Mouse (Mus musculus) hindbrain, embryonic 11.5 days (tissue): ENCODE data around the gene Ncapd2. TPM values are rescaled to one million over a fixed set of nuclear protein-coding genes. Genes with fewer than 3 reads are reported as not detected.

Source experiments
- ATAC-seq: fragments of 200-750 bp; cut with Nextera tagmentation; 2 replicates; pipeline ENCODE4 v1.8.0; 2017; ENCODE audit warnings: mild to moderate bottlenecking, moderate TSS enrichment, moderate library complexity; ENCODE audit not compliant: low FRiP score
- DNase-seq: peaks from one replicate; pipeline ENCODE4 v3.0.0-alpha.2; 2015; ENCODE audit warnings: low spot score
- H3K27ac ChIP-seq: fragments of 300-500 bp; sonication (generic); 2 replicates; pipeline ENCODE4 v1.5.1; 2014; ENCODE audit warnings: mild to moderate bottlenecking, low read depth, low read length
- H3K27me3 ChIP-seq: fragments of 300-500 bp; sonication (generic); 2 replicates; pipeline ENCODE4 v1.6.1; 2014; ENCODE audit warnings: mild to moderate bottlenecking, low read length, moderate library complexity, mixed read lengths; ENCODE audit not compliant: control insufficient read depth, insufficient read depth
- H3K36me3 ChIP-seq: fragments of 300-500 bp; sonication (generic); 2 replicates; pipeline ENCODE4 v1.6.1; 2014; ENCODE audit warnings: mild to moderate bottlenecking, low read length, moderate library complexity, mixed read lengths; ENCODE audit not compliant: control insufficient read depth, insufficient read depth
- H3K4me1 ChIP-seq: fragments of 300-500 bp; sonication (generic); replicated peaks from 2 replicates; pipeline ENCODE4 v1.6.1; 2014; ENCODE audit warnings: low read length, mixed read lengths; ENCODE audit not compliant: control insufficient read depth, insufficient read depth
- H3K4me2 ChIP-seq: fragments of 300-500 bp; sonication (generic); replicated peaks from 2 replicates; pipeline ENCODE4 v1.6.1; 2014; ENCODE audit warnings: mild to moderate bottlenecking, low read depth, low read length
- H3K4me3 ChIP-seq: fragments of 300-500 bp; sonication (generic); 2 replicates; pipeline ENCODE4 v1.5.1; 2014; ENCODE audit warnings: low read depth, low read length
- H3K9ac ChIP-seq: fragments of 300-500 bp; sonication (generic); 2 replicates; pipeline ENCODE4 v1.6.1; 2014; ENCODE audit warnings: low read depth, low read length
- H3K9me3 ChIP-seq: fragments of 300-500 bp; sonication (generic); 2 replicates; pipeline ENCODE4 v1.6.1; 2016; ENCODE audit warnings: low read length; ENCODE audit not compliant: control insufficient read depth
- WGBS: fragments of 180-500 bp; shearing (Covaris S2); extraction: QIAGEN DNeasy Blood & Tissue Kit; methylation state at CpG from one replicate; pipeline ENCODE4 v1.1.7; 2014; 5-methylcytosine and 5-hydroxymethylcytosine counted together
- polyA plus RNA-seq: library from polyadenylated mRNA; unstranded; fragments of >200 nt; fragmentation: Nextera tagmentation; extraction: Ambion mirVana; gene quantifications from 2 replicates; pipeline ENCODE4 v1.2.1, GENCODE M21; 2014

The Ncapd2 gene
- polyA plus RNA-seq, 1 experiment from 2014 or later: 110 TPM

GRCm38 (mm10) chr6:125197166-125197565 lies 5.7 kb upstream of the Ncapd2 start:
- Histone ChIP-seq H3K9ac (no peak overlapping the region), H3K27me3 (no peaks in the 10 kb centered on the region), H3K9me3 (no peaks in the 10 kb centered on the region), H3K36me3 (no peaks in the 10 kb centered on the region), H3K4me1 (peaks cover 3% of the 10 kb centered on the region; the same call in 1 of the 2 replicates), H3K4me2 (no peak overlapping the region), H3K4me3 (no peak overlapping the region), H3K27ac (no peak overlapping the region)
- 89% methylated on average over 5 of the region's 5 CpGs for WGBS
- DNase-seq (no peak), ATAC-seq (no peak)

- H3K27ac ChIP-seq: no peak overlapping the region
- peaks cover 3% of the 10 kb centered on the region; the same call in 1 of the 2 replicates for H3K4me1 ChIP-seq
- no peaks in the 10 kb centered on the region for H3K9me3 ChIP-seq
- H3K4me3 ChIP-seq: no peak overlapping the region
- H3K36me3 ChIP-seq: no peaks in the 10 kb centered on the region
- H3K27me3 ChIP-seq: no peaks in the 10 kb centered on the region
- 41% methylated on average over 3 of the region's 3 CpGs for WGBS
- H3K9ac ChIP-seq: no peak overlapping the region
- no peak for ATAC-seq
- H3K4me2 ChIP-seq: no peak overlapping the region
- no peak for DNase-seq
Measured at GRCm38 (mm10) chr6:125196301-125196700, 4.8 kb upstream of the Ncapd2 start.

GRCm38 (mm10) chr6:125195541-125196075 lies 4.1 kb upstream of the Ncapd2 start:
- 4% methylated on average over 1 of the region's 1 CpGs for WGBS
- peaks cover 3% of the 10 kb centered on the region; the same call in 1 of the 2 replicates for H3K4me1 ChIP-seq
- ATAC-seq (no peak), DNase-seq (no peak)
- H3K9me3 ChIP-seq: no peaks in the 10 kb centered on the region
- no peak overlapping the region for H3K4me2 ChIP-seq
- H3K9ac ChIP-seq: no peak overlapping the region
- no peak overlapping the region for H3K4me3 ChIP-seq
- H3K27ac ChIP-seq: no peak overlapping the region
- H3K27me3 ChIP-seq: no peaks in the 10 kb centered on the region
- no peaks in the 10 kb centered on the region for H3K36me3 ChIP-seq

- DNase-seq (no peak), ATAC-seq (no peak)
- Histone ChIP-seq H3K4me2 (no peak overlapping the region), H3K9me3 (no peaks in the 10 kb centered on the region), H3K4me1 (peaks cover 3% of the 10 kb centered on the region; the same call in 1 of the 2 replicates), H3K4me3 (no peak overlapping the region), H3K27me3 (no peaks in the 10 kb centered on the region), H3K36me3 (0 out of 2 replicates have a peak, but pooled peaks cover 4% of the 10 kb centered on the region), H3K27ac (no peak overlapping the region), H3K9ac (no peak overlapping the region)
- 91% methylated on average over 7 of the region's 7 CpGs for WGBS
Measured at GRCm38 (mm10) chr6:125193390-125193789, 1.9 kb upstream of the Ncapd2 start.

GRCm38 (mm10) chr6:125192841-125193240 lies 1.3 kb upstream of the Ncapd2 start:
- DNase-seq (no peak), ATAC-seq (no peak)
- Histone ChIP-seq H3K4me3 (peak overlapping the region; percentile 56), H3K36me3 (0 out of 2 replicates have a peak, but pooled peaks cover 4% of the 10 kb centered on the region), H3K27me3 (no peaks in the 10 kb centered on the region), H3K27ac (peak overlapping the region; percentile 96; the same call in 1 of the 2 replicates), H3K4me2 (peak overlapping the region; percentile 56), H3K9me3 (no peaks in the 10 kb centered on the region), H3K4me1 (peaks cover 3% of the 10 kb centered on the region; the same call in 1 of the 2 replicates), H3K9ac (peak overlapping the region; percentile 77)
- 51% methylated on average over 5 of the region's 5 CpGs for WGBS

GRCm38 (mm10) chr6:125192016-125192714 lies 664 bp upstream of the Ncapd2 start:
- under 1% methylated on average over 34 of the region's 34 CpGs for WGBS
- peak overlapping the region; percentile 77 for H3K9ac ChIP-seq
- peak overlapping the region; percentile 96 for H3K27ac ChIP-seq
- H3K36me3 ChIP-seq: 0 out of 2 replicates have a peak, but pooled peaks cover 8% of the 10 kb centered on the region
- H3K27me3 ChIP-seq: no peaks in the 10 kb centered on the region
- H3K4me2 ChIP-seq: peak overlapping the region; percentile 56
- DNase-seq: peak; percentile 96
- peak overlapping the region; percentile 56 for H3K4me3 ChIP-seq
- H3K4me1 ChIP-seq: peaks cover 3% of the 10 kb centered on the region; the same call in 1 of the 2 replicates
- peak; percentile 96 for ATAC-seq
- H3K9me3 ChIP-seq: no peaks in the 10 kb centered on the region

GRCm38 (mm10) chr6:125190816-125191215 lies 685 bp downstream of the Ncapd2 start:
- H3K27ac ChIP-seq: no peak overlapping the region

GRCm38 (mm10) chr6:125186203-125186602 lies 5.3 kb downstream of the Ncapd2 start:
- DNase-seq (no peak), ATAC-seq (no peak)
- H3K27me3 ChIP-seq: no peaks in the 10 kb centered on the region
- no peak overlapping the region for H3K9ac ChIP-seq
- 94% methylated on average over 10 of the region's 10 CpGs for WGBS
- no peak overlapping the region for H3K27ac ChIP-seq
- peaks cover 32% of the 10 kb centered on the region for H3K36me3 ChIP-seq
- H3K4me1 ChIP-seq: no peaks in the 10 kb centered on the region
- no peaks in the 10 kb centered on the region for H3K9me3 ChIP-seq
- no peak overlapping the region for H3K4me3 ChIP-seq
- no peak overlapping the region for H3K4me2 ChIP-seq

More at GRCm38 (mm10) chr6:125190816-125191215, 685 bp downstream of the Ncapd2 start:
- Histone ChIP-seq H3K9me3 (no peaks in the 10 kb centered on the region), H3K4me3 (peak overlapping the region; percentile 56), H3K36me3 (0 out of 2 replicates have a peak, but pooled peaks cover 14% of the 10 kb centered on the region), H3K9ac (peak overlapping the region; percentile 77), H3K27me3 (no peaks in the 10 kb centered on the region), H3K4me1 (peaks cover 3% of the 10 kb centered on the region; the same call in 1 of the 2 replicates), H3K4me2 (peak overlapping the region; percentile 57)
- DNase-seq: peak; percentile 31
- no peak for ATAC-seq
